ENCODE assay signal across 7 mouse cellular contexts in the genomic region with DNA sequence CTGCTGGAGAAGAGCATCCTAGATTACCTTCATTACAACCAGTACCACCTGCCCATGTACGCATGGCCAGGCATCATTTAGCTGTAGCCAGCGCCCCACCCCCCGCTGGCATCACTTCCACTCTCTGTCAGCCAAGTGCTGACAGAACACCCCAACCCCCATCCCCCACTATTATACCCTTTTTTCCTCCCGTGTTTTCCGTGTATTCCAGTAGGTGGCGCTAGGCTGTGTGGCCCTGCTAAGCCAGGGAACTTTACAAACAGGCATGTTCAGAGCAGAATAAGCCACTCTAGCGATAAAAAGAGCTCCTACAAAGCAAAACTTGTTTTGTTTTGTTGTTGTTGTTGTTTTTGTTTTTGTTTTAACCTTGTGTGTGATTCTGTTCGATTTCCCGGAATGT. TPM values are rescaled to one million over a fixed set of nuclear protein-coding genes. Genes with fewer than 3 reads are reported as not detected.
DNase-seq lines count a peak whose midpoint lies in the region; ATAC-seq and TF ChIP-seq lines count a peak whose summit lies in the region.

No protein-coding gene starts in this region.

- no peak overlapping the region for H3K4me3 ChIP-seq in spleen, adult 2 months (ENCODE audit: extremely low read depth, insufficient read depth, insufficient read length)
- no peak overlapping the region for H3K4me3 ChIP-seq in embryonic facial prominence, embryonic 14.5 days (ENCODE audit: low read depth, low read length)
- no peak overlapping the region for H3K4me3 ChIP-seq in midbrain, postnatal 0 days (ENCODE audit: low read depth, low read length)

- 4% methylated on average over 9 of the region's 9 CpGs for WGBS in spleen, adult 2 months
- 5% methylated on average over 9 of the region's 9 CpGs for WGBS in embryonic facial prominence, embryonic 14.5 days
- 3% methylated on average over 9 of the region's 9 CpGs for WGBS in midbrain, postnatal 0 days

- peak; percentile 44; the same call in 1 of the 2 replicates for TF ChIP-seq CTCF in spleen, adult 2 months (IDR thresholded peaks at IDR 0.05; ENCODE audit: extremely low read depth, insufficient read depth, insufficient read length, insufficient replicate concordance)
- TF ChIP-seq CTCF in midbrain, postnatal 0 days (IDR thresholded peaks at IDR 0.05): peak; percentile 92

- no peaks in the 10 kb centered on the region for H3K9me3 ChIP-seq in embryonic facial prominence, embryonic 14.5 days (ENCODE audit: control insufficient read depth, low read length)
- no peaks in the 10 kb centered on the region for H3K9me3 ChIP-seq in midbrain, postnatal 0 days (ENCODE audit: low read length)

- ATAC-seq in embryonic facial prominence, embryonic 14.5 days (ENCODE audit: low read depth): 0 out of 2 replicates have a peak, but pooled peaks have one; percentile 27
- peak; percentile 44; the same call in 1 of the 2 replicates for ATAC-seq in midbrain, postnatal 0 days (ENCODE audit: low FRiP score)

- H3K9ac ChIP-seq in embryonic facial prominence, embryonic 14.5 days (ENCODE audit: low read depth, low read length): no peak overlapping the region
- no peak overlapping the region for H3K9ac ChIP-seq in midbrain, postnatal 0 days (replicated peaks; ENCODE audit: low read length, poor library complexity, severe bottlenecking)

- peaks cover 12% of the 10 kb centered on the region for H3K4me1 ChIP-seq in spleen, adult 2 months (ENCODE audit: control insufficient read depth, insufficient read depth, insufficient read length)
- no peaks in the 10 kb centered on the region for H3K4me1 ChIP-seq in embryonic facial prominence, embryonic 14.5 days (ENCODE audit: control insufficient read depth, insufficient read depth, low read length)
- H3K4me1 ChIP-seq in midbrain, postnatal 0 days (ENCODE audit: insufficient read depth, low read length): peaks cover 6% of the 10 kb centered on the region; the same call in 1 of the 2 replicates

- peaks cover 17% of the 10 kb centered on the region for H3K27me3 ChIP-seq in spleen, adult 2 months (ENCODE audit: control insufficient read depth, insufficient read depth, low read length)
- peaks cover 45% of the 10 kb centered on the region for H3K27me3 ChIP-seq in embryonic facial prominence, embryonic 14.5 days (replicated peaks; ENCODE audit: control insufficient read depth, insufficient read depth, low read length)
- 0 out of 2 replicates have a peak, but pooled peaks cover 4% of the 10 kb centered on the region for H3K27me3 ChIP-seq in midbrain, postnatal 0 days (ENCODE audit: insufficient read depth, low read length)

- TF ChIP-seq POLR2A in spleen, adult 2 months (IDR thresholded peaks at IDR 0.05; ENCODE audit: low read depth, low read length): no peak

- H3K27ac ChIP-seq in spleen, adult 2 months (ENCODE audit: insufficient read depth, low read length): no peak overlapping the region
- H3K27ac ChIP-seq in embryonic facial prominence, embryonic 14.5 days (replicated peaks; ENCODE audit: low read depth, low read length): no peak overlapping the region
- no peak overlapping the region for H3K27ac ChIP-seq in midbrain, postnatal 0 days (ENCODE audit: low read depth, low read length)

- no peak overlapping the region for H3K4me2 ChIP-seq in embryonic facial prominence, embryonic 14.5 days (ENCODE audit: low read depth, low read length)
- no peak overlapping the region for H3K4me2 ChIP-seq in midbrain, postnatal 0 days (ENCODE audit: low read depth, low read length, poor library complexity, severe bottlenecking)

- DNase-seq in spleen, adult 2 months (ENCODE audit: low read depth in 1 of 2, low spot score in 2 of 2): peak in 1 of 2 experiments; percentile 34
- no peak for DNase-seq in spleen, postnatal 4 days (ENCODE audit: low spot score in 2 of 2)
- peak; percentile 33 to 40 for DNase-seq in adrenal gland, postnatal 36 days
- DNase-seq in embryonic facial prominence, embryonic 14.5 days (ENCODE audit: low spot score): peak; percentile 65
- peak; percentile 38 to 53 for DNase-seq in kidney, postnatal 4 days
- peak; percentile 82 for DNase-seq in midbrain, postnatal 0 days (ENCODE audit: low spot score)
- peak; percentile 9 for DNase-seq in testis, postnatal 14 days (ENCODE audit: low spot score)

- no peaks in the 10 kb centered on the region for H3K36me3 ChIP-seq in spleen, adult 2 months (ENCODE audit: control insufficient read depth, insufficient read depth, low read length)
- no peaks in the 10 kb centered on the region for H3K36me3 ChIP-seq in embryonic facial prominence, embryonic 14.5 days (ENCODE audit: control insufficient read depth, insufficient read depth, low read length)
- no peaks in the 10 kb centered on the region for H3K36me3 ChIP-seq in midbrain, postnatal 0 days (ENCODE audit: insufficient read depth, low read length)

RNA-seq across cellular contexts. Expression of a gene that starts 7.0 kb away (rescaled TPM):
- polyA plus RNA-seq in spleen, adult 2 months (2012; rRNA removed): 1.3 and 3.1 TPM in 2 replicates
- 1 to 10 TPM; 2.9 to 6.4 TPM for total RNA-seq in adrenal gland, postnatal 36 days (2021)
- polyA plus RNA-seq in embryonic facial prominence, embryonic 14.5 days (2014; fragmentation: Nextera tagmentation; extraction: Ambion mirVana): 1.0 and 1.3 TPM in 2 replicates
- total RNA-seq in midbrain, postnatal 0 days (2014; rRNA removed): 13.9 and 20.6 TPM in 2 replicates
- polyA plus RNA-seq in midbrain, postnatal 0 days (2015; fragmentation: Nextera tagmentation; extraction: Ambion mirVana): 1.5 and 1.9 TPM in 2 replicates

Comparison
In these comparisons a context has a peak if more than half of its experiments do, and no peak if none do; other contexts are left out.
1. DNase-seq: peak in adrenal gland, postnatal 36 days (2 of 2), embryonic facial prominence, embryonic 14.5 days (single experiment), kidney, postnatal 4 days (2 of 2), midbrain, postnatal 0 days (single experiment) and testis, postnatal 14 days (single experiment); none in spleen, postnatal 4 days (0 of 2).